Mouse (Mus musculus) ES-E14 (cell line): ENCODE data around the gene Mettl1. TPM values are rescaled to one million over a fixed set of nuclear protein-coding genes. Genes with fewer than 3 reads are reported as not detected.
"Not testable (repeated sequence)": the region's sequence is repeated elsewhere in the genome, so short reads cannot be mapped to it uniquely, and the experiment has no call there.

Experiments
- DNase-seq: peaks from one replicate; pipeline ENCODE4 v3.0.0-alpha.2; 2013; ENCODE audit warnings: low read depth, low spot score
- H3K27ac ChIP-seq: 2 replicates; pipeline ENCODE4 v1.5.1; 2012; ENCODE audit warnings: low read depth, mild to moderate bottlenecking, low read length, moderate library complexity, mixed read lengths; ENCODE audit not compliant: poor library complexity, insufficient read depth, severe bottlenecking
- H3K36me3 ChIP-seq: 2 replicates; pipeline ENCODE4 v1.6.1; 2012; ENCODE audit warnings: mild to moderate bottlenecking, low read length, moderate library complexity, mixed read lengths; ENCODE audit not compliant: control insufficient read depth, poor library complexity, insufficient read depth, severe bottlenecking
- H3K4me1 ChIP-seq, 2 experiments: fragments of 150-350 bp in 1 of 2; sonication (generic) in 1 of 2; 2 replicates each; pipeline ENCODE4 v1.6.1; 2012; ENCODE audit warnings: low read length in 2 of 2, mild to moderate bottlenecking in 1 of 2, mixed read lengths in 1 of 2; ENCODE audit not compliant: control insufficient read depth in 2 of 2, insufficient read depth in 2 of 2, poor library complexity in 1 of 2
- H3K4me3 ChIP-seq, 2 experiments: fragments of 150-350 bp in 1 of 2; sonication (generic) in 1 of 2; 2 replicates each; pipeline ENCODE4 v1.5.1; 2012; ENCODE audit warnings: low read length in 2 of 2, low read depth in 1 of 2, mild to moderate bottlenecking in 1 of 2, mixed read lengths in 1 of 2; ENCODE audit not compliant: insufficient read depth in 1 of 2, poor library complexity in 1 of 2, severe bottlenecking in 1 of 2
- H3K9ac ChIP-seq: 2 replicates; pipeline ENCODE4 v1.6.1; 2012; ENCODE audit warnings: low read depth, mild to moderate bottlenecking, low read length, mixed read lengths; ENCODE audit not compliant: poor library complexity, insufficient read depth, severe bottlenecking
- H3K9me3 ChIP-seq: fragments of 150-350 bp; sonication (generic); 2 replicates; pipeline ENCODE4 v1.6.1; 2012; ENCODE audit warnings: low read depth, mild to moderate bottlenecking, low read length; ENCODE audit not compliant: control insufficient read depth, insufficient read depth
- CHD2 ChIP-seq: IDR thresholded peaks from 2 replicates; pipeline ENCODE4 v1.6.1; 2014; ENCODE audit warnings: mild to moderate bottlenecking, low read depth, low read length, inconsistent platforms
- HCFC1 ChIP-seq: IDR thresholded peaks from 2 replicates; pipeline ENCODE4 v1.6.1; 2012; ENCODE audit warnings: low read length, inconsistent platforms, borderline replicate concordance; ENCODE audit not compliant: insufficient read depth
- MAFK ChIP-seq: IDR thresholded peaks from 2 replicates; pipeline ENCODE4 v1.6.1; 2014; ENCODE audit warnings: mild to moderate bottlenecking, low read depth, low read length, inconsistent platforms; ENCODE audit not compliant: insufficient read depth
- ZC3H11A ChIP-seq: IDR thresholded peaks from 2 replicates; pipeline ENCODE4 v1.6.1; 2012; ENCODE audit warnings: low read depth, mild to moderate bottlenecking, inconsistent platforms, low read length, borderline replicate concordance
- ZNF384 ChIP-seq: IDR thresholded peaks from 2 replicates; pipeline ENCODE4 v1.6.1; 2012; ENCODE audit warnings: low read depth, low read length, inconsistent platforms
- in situ Hi-C, 2 experiments: fragments of 600-800 bp; cut with MboI; formaldehyde crosslinking; loops; one replicate each; pipeline ENCODE4 v1.15.1; 2025; ENCODE audit warnings: low sequenced_read_pairs in 2 of 2, inconsistent platforms in 1 of 2; ENCODE audit not compliant: unreplicated experiment in 2 of 2
- total RNA-seq: library from RNA; depleted of rRNA; stranded (reverse); fragments of 300-350 nt; gene quantifications from 2 replicates; pipeline ENCODE4 v1.2.3, GENCODE M21; 2012

Mettl1 gene
- total RNA-seq, 1 experiment, result 20.4 TPM

GRCm38 (mm10) chr10:127059174-127059967 is 18.2 kb downstream of the Mettl1 start:
- no peaks in the 10 kb centered on the region for H3K9me3 ChIP-seq
- no peak overlapping the region for H3K27ac ChIP-seq
- no peak for DNase-seq
- peak overlapping the region; percentile 68 to 88; a peak in 3 of 4 replicates for H3K4me3 ChIP-seq
- H3K4me1 ChIP-seq, result peaks cover 2 to 18% of the 10 kb centered on the region in 2 experiments; a peak in 2 of 4 replicates
- peak overlapping the region; percentile 71 for H3K9ac ChIP-seq
- in situ Hi-C loops, result no loop called here
- peaks cover 15% of the 10 kb centered on the region; the same call in 1 of the 2 replicates for H3K36me3 ChIP-seq
- TF ChIP-seq HCFC1, result no peak
- TF ChIP-seq ZNF384, result no peak
- no peak for TF ChIP-seq ZC3H11A
- no peak for TF ChIP-seq MAFK
- TF ChIP-seq CHD2, result no peak

- H3K27ac ChIP-seq, result no peak within 1 kb of the TSS
- H3K9me3 ChIP-seq, result no peaks in the 10 kb centered on the region
- peak within 1 kb of the TSS; percentile 68 to 88 for H3K4me3 ChIP-seq
- no peak for DNase-seq
- in situ Hi-C loops, result no loop called here
- TF ChIP-seq HCFC1, result no peak
- H3K4me1 ChIP-seq, result peaks cover 2 to 21% of the 10 kb centered on the region in 2 experiments; a peak in 3 of 4 replicates
- peak within 1 kb of the TSS; percentile 71 for H3K9ac ChIP-seq
- H3K36me3 ChIP-seq, result peaks cover 23% of the 10 kb centered on the region
Observed at GRCm38 (mm10) chr10:127059968-127060916, 19.0 kb downstream of the Mettl1 start, which contains the start of gene March9. Gene March9 (minus strand): TSS chr10:127060184.

GRCm38 (mm10) chr10:127061085-127061484 is 19.9 kb downstream of the Mettl1 start:
- in situ Hi-C loops, result no loop called here
- peaks cover 30% of the 10 kb centered on the region for H3K36me3 ChIP-seq
- H3K4me1 ChIP-seq, result peaks cover 2 to 19% of the 10 kb centered on the region in 2 experiments; a peak in 3 of 4 replicates
- no peak overlapping the region for H3K9ac ChIP-seq
- DNase-seq, result no peak
- H3K27ac ChIP-seq, result no peak overlapping the region
- no peak overlapping the region for H3K4me3 ChIP-seq
- TF ChIP-seq MAFK (no peak), HCFC1 (no peak), ZNF384 (no peak), CHD2 (no peak), ZC3H11A (no peak)
- no peaks in the 10 kb centered on the region for H3K9me3 ChIP-seq

GRCm38 (mm10) chr10:127061513-127061912 is 20.3 kb downstream of the Mettl1 start:
- TF ChIP-seq ZNF384, result no peak
- TF ChIP-seq HCFC1, result no peak
- Histone ChIP-seq H3K9me3 (no peaks in the 10 kb centered on the region), H3K9ac (no peak overlapping the region), H3K36me3 (peaks cover 28% of the 10 kb centered on the region), H3K27ac (no peak overlapping the region), H3K4me3 (no peak overlapping the region), H3K4me1 (peaks cover 2 to 15% of the 10 kb centered on the region in 2 experiments; a peak in 3 of 4 replicates)
- no peak for DNase-seq
- in situ Hi-C loops, result no loop called here

- DNase-seq, in situ Hi-C loops, H3K27ac ChIP-seq, H3K9me3 ChIP-seq, H3K4me3 ChIP-seq, H3K9ac ChIP-seq: not testable (repeated sequence)
- peaks cover 2 to 16% of the 10 kb centered on the region in 2 experiments; a peak in 3 of 4 replicates for H3K4me1 ChIP-seq
- H3K36me3 ChIP-seq, result peaks cover 30% of the 10 kb centered on the region
Observed at GRCm38 (mm10) chr10:127062101-127062500, 20.9 kb downstream of the Mettl1 start.
